Mouse (Mus musculus): Measurements from ENCODE around the gene Slc26a11.

DNA sequence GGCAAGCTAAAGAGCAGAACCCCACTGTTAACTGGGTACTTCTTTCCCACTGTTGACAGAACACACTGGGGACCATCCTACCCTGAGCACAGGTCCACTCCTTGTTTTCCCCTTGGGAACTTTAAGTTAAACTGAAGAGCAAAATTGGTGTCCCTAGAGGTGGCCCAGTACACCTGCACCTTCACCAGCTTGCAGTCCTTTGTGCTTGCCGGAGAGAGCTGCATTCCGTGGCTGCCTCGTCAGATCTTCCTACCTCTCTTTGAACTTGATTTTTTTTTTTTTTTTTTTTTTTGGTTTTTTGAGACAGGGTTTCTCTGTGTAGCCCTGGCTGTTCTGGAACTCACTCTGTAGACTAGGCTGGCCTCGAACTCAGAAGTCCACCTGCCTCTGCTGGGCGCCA is 65.1 kb downstream of the Slc26a11 start:
- TF ChIP-seq POLR2A (IDR thresholded peaks at IDR 0.05; ENCODE audit: insufficient read depth, low read length) (no peak), CTCF (IDR thresholded peaks at IDR 0.05; ENCODE audit: low read depth, low read length) (no peak)

Data from ES-Bruce4 (cell line).